Mouse (Mus musculus): ENCODE measurements around the gene Dgcr2.

DNA sequence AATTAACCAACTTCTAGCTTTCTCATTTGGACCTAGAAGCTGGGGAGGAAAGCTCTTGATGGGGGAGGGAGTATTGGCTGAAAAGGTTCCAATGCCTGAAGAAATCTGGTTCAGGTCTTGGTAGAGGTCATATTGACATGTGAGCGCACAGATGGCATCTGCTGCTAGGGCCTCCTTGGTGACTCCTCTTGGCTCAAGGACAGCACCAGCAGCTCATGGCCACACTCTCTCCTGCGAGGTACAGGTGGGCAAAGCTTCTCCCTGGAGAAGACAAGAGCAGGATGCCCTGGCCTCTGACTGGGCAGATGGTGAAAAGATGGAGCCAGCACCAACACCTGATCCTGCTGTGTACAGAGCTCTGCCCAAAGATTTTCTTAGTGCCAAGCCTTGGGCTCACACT is 71.9 kb downstream of the Dgcr2 start:
- TF ChIP-seq POLR2A (IDR thresholded peaks at IDR 0.05; ENCODE audit: borderline replicate concordance, low read depth, low read length) (no peak), CTCF (IDR thresholded peaks at IDR 0.05; ENCODE audit: low read depth, low read length) (no peak)

All from bone marrow macrophage, adult 2 months (primary cell).